Mouse (Mus musculus) heart, adult 9 months (tissue): Measurements from ENCODE around the gene 2010111I01Rik.
A peak's percentile ranks its signal among the peaks of the same experiment; 100 is the strongest.
"Not testable (repeated sequence)": the region's sequence is repeated elsewhere in the genome, so short reads cannot be mapped to it uniquely, and the experiment has no call there.

Experiments
- DNase-seq, 2 experiments: peaks; one replicate each; pipeline ENCODE4 v3.0.0; 2022; ENCODE audit warnings: low spot score in 2 of 2

The 2010111I01Rik gene

DNA sequence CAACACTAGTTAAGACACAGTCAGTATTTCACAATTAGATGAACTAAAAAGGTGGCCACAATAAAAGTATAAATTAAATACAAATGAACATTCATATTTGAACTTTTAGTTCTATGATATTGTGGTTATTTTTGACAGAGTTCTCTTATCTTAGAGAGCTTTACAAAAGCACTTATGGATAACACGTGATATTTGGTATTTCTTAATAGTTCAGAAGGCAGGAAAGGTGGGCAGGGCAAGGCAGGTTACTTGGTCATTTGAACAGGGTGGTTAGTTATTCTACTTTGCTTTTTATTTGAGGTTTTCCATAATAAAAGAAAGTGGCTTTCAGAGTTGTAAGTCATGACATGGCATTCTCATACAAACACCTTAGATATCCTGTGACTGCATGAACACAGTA, 233.3 kb downstream of the 2010111I01Rik start:
- no peak for DNase-seq

DNA sequence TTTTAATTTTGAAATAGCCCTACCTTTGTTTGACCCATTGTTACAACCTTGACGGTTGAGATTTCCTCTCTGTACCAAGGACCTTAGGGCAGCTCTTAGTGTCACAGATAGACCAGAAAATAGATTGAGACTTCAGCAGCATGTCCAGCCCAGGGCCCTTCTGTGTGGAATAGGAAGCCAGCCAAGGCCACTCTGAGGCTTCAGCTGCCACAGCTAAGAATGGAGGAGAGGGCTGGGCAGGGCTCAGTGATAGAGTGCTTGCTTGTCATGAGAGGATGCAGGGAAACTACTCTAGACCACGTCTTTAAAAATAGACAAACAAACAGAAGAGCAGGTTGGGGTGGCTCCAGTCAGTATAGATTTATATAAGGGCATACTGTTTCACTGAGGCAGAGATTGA, 234.9 kb downstream of the 2010111I01Rik start:
- no peak for DNase-seq

DNA sequence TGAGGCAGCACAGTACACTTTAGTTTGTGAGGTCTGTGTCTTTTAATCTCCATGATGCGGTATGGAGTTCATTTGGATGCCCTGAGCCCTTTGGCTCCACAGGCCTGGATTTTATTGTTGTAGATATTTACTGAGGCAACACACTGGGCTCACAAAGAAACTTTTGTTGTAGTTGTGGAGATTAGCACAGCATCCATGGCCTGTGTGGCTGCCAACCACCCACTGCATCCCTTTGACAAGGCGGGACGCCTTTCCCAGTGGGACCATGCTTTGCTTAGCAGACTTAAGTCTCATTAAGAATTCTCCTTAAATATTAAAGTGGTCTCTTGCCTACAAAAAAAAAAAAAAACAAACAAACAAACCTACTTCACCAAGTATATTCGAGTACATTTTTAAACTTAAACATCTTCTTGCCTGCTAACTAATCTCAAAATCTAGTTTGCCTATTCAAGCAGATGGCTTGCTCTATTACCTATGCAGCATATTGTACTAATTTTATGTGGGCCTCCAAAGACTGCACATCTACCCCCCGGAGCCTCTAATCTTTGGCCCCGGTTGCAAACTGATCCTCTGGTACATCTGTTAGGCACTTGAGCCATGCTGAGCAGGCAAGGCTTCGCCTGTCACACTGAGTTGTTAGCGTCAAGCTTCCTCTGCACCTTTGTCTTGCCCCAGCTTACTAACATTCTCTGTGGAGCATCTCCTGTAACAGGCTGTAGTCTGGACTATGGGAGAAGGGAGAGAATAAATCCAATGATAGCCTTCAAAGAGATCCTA, 239.0 kb downstream of the 2010111I01Rik start:
- no peak for DNase-seq

DNA sequence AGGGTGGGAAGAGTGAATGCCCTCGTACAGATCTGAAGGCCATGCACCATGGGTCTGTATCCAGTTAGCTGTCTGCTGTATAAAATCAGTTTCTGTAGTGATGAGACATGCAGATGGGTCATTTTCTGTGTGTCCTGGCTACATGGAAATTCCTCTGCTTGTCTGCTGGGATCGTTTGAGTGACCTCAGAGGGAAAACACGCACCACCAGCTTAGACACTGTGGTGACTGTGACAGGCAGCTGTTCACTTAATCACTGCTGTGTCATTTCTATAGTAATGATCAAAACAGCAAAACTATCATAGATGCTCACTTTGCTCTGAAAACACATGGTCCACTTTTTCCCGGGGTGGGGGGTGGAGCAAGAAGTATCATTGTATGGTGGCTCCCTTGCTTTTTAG, 241.1 kb downstream of the 2010111I01Rik start:
- no peak for DNase-seq

DNA sequence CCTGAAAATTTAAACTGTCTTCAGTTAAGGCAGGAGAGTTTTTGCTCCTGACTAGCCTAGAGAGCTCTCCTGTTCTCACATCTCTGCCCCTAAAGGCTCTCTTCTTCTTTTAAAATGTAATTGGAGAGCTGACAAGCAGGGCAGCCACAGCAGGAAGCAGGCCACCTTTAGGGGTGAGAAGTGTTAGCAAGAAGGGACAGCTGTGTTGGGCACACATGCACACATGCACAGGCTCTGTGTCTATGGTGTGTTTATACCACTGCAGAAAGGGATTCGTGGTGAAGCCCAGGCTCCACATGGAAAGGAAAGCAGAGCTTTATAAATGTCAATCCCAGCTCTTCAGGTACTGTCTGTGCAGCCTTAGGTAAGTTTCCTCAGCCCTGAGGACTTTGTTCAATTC, 241.7 kb downstream of the 2010111I01Rik start:
- DNase-seq: no peak

DNA sequence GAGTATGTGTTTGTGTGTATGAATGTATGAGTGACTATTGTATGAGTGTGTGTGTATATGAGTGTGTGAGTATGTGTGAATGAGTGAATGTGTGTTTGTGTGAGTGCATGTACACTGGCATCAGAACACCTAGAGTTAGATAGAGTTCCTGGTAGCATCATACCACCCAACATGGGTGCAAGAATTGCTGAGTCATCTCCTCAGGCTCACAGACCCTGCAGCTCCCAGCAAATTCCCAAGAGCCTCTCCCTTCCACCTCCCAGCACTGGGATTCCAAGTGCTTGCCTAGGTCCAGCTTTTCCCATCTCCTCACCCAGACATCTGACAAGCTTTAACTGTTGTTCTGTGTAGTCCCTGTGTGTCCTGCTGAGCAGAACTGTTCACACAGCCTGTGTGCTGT, 251.8 kb downstream of the 2010111I01Rik start:
- DNase-seq: no peak

DNA sequence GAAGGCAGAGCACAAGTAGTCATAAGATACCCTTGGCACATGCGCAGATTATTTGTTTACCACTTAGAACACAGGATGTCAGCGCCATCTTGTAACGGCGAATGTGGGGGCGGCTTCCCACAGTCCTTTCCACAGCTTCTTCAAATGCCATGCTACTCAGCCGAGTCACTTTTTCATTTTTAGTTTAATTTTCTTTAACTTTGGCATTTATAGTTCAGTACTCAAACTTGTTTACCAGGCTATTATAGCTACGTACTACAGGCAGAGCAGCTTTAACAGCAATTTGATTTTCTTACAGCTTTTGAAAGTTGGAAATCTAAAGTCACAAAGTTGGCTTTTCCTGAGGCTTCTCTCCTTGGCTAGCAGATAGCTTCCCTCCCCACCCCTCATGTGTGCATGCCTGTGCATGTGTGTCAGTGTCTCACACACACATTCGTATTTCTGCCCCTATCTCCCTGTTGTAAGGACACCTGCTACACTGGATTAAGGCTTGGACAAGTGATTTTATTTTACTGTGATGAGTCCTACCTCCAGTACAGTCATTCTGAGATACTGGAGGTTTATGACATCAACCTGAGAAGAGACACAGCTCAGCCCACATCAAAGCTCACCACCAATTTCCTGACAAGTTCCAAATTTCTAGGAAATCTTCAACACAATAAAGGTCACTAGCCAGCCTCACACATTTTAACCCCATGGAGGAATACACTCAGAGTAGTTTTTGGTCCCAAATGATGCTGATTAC, 258.5 kb downstream of the 2010111I01Rik start:
- no peak for DNase-seq

DNA sequence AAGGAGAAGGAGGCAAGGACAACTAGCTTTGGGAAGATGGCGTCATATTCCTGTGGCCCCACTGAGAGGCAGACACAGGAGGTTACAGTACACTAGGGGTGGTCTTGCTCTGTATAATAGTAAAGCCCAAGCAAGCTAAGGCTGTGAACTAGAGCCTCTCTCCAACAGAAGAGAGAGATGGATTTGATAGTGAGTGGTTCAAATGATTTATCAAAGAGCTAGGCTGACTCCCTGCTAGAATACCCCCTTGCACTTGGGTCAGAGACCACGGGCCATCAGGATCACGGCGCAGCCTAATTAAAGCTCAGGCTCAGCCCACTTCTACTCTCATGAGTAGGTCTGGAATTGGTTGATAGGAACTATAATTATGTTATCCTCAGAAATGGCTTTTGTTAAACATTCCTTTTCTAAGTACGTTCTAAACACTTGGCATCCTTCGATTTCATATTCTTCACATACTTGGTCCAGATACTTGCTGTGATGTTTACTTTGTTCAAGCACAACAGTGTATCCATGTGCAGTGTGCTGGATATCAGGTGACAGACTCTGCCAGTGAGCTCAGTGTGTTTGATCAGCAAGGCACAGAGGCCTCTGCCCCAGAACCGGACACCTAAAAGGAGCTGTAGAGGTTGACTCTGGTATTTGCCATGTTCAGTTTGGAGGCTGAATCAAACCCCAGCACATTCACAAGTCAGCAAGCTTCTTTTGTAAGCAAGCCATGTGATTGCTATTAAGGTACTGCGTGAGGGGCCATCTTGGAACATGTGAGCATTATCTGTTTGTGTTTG, 261.3 kb downstream of the 2010111I01Rik start:
- no peak for DNase-seq

DNA sequence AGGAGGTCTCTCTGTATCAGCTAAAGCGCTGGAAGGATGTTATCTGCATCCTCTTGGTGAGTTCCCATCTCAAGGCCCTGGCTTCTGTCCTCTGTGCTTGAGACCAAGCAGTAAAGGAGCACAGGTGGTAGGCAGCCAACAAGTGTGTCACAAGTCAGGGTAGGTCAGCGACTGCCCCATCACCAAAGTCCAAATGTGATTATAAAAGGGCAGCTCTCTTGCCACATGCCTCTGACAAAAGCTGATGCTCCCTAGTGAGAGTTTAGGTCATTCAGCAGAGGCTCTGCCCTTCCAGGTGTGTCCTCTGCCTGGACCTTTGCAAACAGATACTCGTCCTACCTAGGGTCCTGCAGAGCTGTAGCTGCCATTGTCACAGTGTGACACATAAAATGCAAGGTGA, 263.1 kb downstream of the 2010111I01Rik start:
- no peak for DNase-seq

DNA sequence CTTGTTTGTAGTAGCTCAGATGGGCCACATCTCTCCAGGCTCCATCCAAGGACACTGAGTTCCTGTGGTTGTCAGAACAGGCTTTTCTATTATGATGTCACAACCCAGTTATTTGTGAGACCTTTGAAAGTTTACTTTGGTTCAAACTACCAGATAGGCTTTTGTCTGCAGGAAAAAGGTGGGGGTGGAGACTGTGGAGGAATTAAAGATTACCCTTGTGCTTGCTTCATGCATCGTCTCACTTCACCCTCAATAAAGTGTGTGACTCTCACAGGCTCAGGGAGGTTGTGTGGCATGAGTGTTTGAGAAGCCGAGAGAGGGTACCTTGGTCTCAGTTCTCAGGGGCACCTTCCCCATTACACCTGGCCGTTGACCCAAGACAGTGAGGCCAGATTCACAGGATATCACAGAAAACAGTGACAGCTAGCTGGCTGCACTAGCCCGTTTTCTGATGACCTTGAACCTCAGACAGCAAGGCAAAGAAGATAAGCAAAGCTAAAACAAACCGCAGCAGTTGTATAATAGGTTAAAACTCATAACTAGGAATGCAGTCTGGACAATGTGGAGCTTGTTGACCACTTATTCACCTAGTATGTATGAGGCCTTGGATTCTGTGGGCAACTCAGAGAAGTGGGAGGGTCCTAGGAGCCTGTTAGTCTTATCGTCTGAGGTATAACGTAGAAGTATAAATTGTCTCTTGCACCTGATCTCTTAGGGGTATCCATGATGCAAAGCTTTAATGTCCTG, 266.4 kb downstream of the 2010111I01Rik start:
- DNase-seq: no peak

DNA sequence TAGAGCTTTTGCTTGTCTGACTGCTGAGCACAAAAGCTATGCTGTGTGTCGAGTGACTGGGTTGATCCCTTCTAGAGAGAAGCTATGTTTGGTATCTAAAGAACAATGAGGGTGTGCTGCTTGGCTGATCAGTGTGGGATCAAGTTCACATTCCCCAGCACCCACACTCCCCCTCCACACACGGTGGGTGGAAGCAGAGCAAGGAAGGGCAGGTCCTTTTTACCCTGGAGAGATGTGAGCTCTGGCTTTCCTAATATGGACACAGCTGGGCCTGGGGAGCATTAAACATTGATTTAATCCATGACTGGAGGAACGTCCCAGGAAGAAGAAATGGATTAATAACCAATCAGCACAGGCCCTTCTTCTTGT, 267.0 kb downstream of the 2010111I01Rik start:
- peak in 1 of 2 experiments; percentile 30 for DNase-seq

DNA sequence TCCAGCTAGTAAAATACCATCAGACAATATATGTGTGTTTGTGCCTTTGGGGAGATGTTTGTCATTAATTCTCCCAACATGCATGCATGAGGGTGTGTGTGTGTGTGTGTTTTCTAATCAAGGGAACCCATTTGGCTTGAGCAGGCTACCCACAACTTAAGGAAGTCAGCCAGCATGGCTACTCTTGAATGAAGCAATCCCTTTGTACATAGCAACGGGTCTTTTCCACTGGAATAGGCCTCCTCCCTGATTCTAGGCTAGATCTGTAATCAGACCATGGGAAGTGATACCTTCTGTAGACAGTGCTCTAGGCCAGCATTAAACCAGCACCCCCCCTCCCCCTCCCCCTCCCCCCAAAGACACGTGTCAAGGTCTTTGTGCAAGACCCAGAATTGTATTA, 267.9 kb downstream of the 2010111I01Rik start:
- no peak for DNase-seq

DNA sequence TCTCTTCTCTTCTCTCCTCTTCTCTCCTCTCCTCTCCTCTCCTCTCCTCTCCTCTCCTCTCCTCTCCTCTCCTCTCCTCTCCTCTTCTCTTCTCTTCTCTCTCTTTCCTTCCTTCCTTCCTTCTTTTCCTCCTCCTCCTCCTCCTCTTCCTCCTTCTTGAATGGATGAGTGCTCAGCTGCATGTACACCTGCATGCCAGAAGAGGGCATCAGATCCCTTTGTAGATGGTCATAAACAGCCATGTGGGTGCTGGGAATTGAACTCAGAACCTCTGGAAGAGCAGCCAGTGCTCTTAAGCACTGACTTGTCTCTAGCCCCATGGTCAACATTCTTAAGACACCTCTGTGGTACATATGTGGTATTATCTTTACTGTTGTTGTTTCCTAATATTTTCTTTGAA, 269.8 kb downstream of the 2010111I01Rik start:
- not testable (repeated sequence) for DNase-seq

DNA sequence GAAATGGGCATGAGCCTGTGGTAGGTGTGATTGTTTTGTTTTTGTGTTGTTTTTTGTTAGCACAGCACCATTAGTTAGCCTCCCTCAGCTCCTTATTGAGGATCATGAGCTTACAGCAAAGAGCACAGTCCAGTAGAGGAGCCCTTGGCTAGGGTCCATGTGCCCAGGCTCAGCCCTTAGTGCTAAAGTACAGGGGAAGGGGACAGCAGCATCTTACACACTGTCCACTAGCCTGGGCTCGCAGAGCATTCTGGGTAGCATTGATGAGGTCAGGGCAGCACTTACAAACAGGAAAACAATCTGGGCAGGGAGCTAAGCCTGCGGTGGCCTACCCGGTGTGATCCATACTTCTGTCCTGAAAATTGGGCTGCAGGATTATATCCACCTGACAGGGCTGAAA, 270.9 kb downstream of the 2010111I01Rik start:
- no peak for DNase-seq

DNA sequence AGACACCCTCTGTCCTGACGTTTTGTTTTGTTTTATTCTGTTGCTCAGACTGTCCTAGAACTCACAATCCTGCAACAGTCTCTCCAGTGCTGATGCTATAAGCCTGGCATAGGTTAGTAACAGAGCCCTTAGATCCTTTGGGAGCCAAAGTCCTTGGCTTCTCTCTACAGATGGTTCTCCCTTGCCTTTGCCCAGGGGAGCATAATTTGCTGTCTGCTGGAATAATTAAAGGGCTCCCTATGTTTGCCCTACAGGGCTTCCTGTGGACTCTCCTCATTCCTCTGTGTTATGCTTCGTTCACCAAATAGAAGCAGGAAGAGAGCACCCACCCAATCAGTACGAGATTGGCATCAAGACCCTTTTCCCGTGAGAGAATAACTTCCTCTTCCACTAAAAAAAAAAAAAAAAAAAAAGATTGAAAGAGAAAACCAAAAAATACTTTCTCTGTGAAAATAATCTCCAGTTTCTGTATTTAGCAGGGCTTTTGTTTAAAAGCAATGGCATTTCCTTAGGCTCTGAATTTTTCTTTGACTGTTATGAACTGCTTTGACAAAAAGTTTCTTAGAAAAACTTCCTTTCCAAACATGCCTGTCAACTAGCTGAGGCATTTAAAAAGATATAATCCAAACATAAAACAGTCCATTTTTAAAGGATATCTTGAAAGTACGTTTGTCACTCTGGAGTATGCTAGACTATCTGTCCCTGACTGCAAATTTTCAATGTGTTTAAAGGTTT, 271.6 kb downstream of the 2010111I01Rik start:
- DNase-seq: no peak

DNA sequence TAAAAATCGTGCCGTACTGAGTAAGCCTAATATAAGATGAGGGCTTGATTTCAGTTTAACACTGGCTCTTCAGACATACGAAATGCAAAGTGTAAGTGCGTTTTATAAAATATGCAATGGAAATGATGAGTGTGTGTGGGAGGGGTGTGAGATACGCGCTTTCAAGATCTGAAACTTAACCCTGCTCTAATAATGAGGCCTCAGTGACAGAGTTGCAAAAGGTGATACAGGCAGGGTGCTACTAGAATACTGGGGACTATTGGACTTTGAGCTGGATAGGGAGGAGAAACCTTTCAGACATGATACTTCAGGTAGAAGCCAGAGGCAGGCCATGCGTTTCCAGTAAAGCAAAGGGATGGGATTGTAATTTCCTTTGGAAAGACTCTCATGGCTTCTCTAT, 273.4 kb downstream of the 2010111I01Rik start:
- DNase-seq: no peak

DNA sequence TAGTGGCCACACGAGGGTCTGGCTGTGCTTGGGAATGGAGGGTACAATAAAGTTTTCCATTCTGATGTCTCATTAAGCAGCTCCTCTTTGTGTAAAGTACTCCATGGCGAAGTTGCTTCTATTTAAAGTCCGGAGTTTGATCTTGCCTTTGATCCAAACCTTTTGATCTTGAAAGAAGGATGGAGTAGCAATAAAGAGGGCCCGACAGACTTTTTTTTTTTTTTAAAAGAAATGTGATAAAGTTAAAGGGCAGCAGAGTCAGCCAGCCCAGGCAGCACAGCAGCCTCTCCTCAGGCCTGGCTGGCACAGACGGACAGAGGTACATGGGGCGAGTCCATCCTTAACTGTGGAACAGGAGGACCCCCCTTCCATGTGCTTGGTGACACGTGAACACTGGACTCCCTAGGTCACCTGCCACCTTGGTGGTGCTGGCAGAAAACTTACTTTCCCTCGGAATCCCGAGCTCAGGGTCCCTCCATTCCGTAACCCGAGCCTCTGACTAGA, 274.7 kb downstream of the 2010111I01Rik start:
- peak in 1 of 2 experiments; percentile 51 for DNase-seq

DNA sequence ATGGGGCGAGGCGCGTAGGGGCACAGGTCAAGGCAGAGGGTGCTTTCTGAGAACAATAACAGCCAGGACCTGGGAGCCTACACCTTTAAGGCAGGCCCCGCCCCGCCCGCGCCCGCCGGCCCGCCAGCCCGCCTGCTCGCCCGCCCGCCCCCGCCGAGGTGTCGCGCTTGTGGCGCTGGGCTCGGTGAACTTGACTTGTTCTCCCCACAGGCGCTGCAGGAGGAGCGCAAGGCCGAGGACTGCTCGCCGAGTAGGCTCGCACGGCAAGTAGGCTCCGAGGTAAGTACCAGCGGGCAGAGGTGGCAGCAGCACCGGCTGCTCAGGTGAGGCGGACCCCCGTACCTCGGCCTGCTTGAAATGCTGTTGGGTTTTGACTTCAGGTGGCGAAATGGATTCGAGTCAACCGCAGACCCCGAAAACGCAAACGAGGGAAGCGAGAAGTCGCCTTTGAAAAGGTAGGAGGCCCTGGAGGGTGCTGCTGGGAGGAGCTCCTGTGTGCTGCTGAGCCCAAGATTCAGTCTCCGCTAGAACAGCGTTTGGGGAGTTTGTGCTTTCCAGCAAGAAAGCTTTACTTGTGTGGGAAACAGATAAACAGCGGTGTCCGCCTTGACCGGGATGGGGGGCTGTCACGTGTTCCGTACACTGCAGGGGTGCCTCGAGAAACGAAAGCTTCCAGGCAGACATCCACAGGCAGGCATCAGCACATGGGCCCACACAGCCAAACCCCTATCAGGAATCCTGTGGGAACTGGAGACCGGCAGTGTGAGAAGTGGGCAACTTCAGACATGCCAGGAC, 275.4 kb downstream of the 2010111I01Rik start:
- peak; percentile 78 to 85 for DNase-seq

DNA sequence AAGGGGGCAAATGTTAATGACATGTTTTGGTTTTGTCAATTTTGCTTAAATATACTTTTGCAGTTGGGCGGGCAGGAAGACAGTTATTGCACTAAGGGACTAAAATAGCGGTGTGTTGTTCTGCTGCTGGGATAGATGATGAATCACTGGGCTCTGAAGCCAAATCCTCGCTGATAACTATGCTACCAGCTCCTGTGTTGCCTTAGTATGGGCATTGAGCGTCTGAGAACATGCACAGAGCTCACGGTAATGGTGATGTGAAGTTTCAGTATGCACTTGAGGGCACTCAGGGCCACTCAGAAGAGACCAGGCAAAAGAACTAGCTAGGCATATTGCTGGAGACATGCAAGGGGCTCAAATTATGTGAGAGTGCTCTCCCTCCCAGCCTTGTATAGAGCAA, 276.1 kb downstream of the 2010111I01Rik start:
- DNase-seq: peak in 1 of 2 experiments; percentile 76

DNA sequence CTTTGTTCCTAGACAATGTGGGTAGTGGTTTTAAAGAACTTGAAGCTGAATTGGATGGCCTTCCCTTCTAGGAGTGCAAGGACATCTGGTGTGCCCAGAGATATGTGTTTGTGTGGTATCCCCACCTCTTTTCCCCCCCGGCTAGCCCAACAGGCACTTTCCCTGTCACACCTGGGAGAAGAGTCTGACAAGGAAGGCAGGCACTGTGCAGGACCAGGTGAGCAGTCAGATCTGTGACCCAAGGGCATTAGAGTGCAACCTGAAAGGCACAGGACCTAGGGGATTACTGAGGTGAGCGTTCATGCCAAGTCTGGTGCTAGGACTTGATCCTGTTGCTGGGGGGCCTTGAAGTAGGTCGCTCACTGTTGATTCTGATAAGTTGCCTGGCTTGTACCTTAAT, 277.0 kb downstream of the 2010111I01Rik start:
- peak in 1 of 2 experiments; percentile 22 for DNase-seq
